Mouse (Mus musculus): Measurements from ENCODE around the gene Irs4.

Irs4 gene

GRCm38 (mm10) chrX:141724937-141725918 is at the start of gene Irs4:
Irs4 (minus strand) TSS chrX:141725263.
- in situ Hi-C loops (cut with MboI, MseI) = no loop called here

GRCm38 (mm10) chrX:141750360-141750759 is 25.3 kb upstream of the Irs4 start:
- in situ Hi-C loops (cut with MboI, MseI) = no loop called here

GRCm38 (mm10) chrX:141729570-141729969 is 4.5 kb upstream of the Irs4 start:
- in situ Hi-C loops (cut with MboI, MseI) = no loop called here

GRCm38 (mm10) chrX:141724391-141724891 is 622 bp downstream of the Irs4 start:
- in situ Hi-C loops (cut with MboI, MseI) = no loop called here

GRCm38 (mm10) chrX:141723936-141724335 is 1.1 kb downstream of the Irs4 start:
- in situ Hi-C loops (cut with MboI, MseI) = no loop called here

- in situ Hi-C loops (cut with MboI, MseI) = no loop called here
These were observed 3.3 kb downstream of the Irs4 start for GRCm38 (mm10) chrX:141721725-141722124.
